Mouse (Mus musculus): ENCODE measurements around the gene Cep78. TPM values are rescaled to one million over a fixed set of nuclear protein-coding genes. Genes with fewer than 3 reads are reported as not detected.
A peak's percentile ranks its signal among the peaks of the same experiment; 100 is the strongest.

Cep78 gene
- total RNA-seq (2021) (1 to 10 TPM; 6.9 to 8.8 TPM), polyA plus RNA-seq (2012; rRNA removed) (4.7 and 5.7 TPM in 2 replicates)
- long read RNA-seq, transcript Cep78-201 (15 exons, 2,548 nt) = major isoform, 7 of 10 reads
- long read RNA-seq, partial matches to known transcripts = 0 of 10 reads
- long read RNA-seq, other reads (novel, unspliced or antisense) = 3 of 10 reads

DNA sequence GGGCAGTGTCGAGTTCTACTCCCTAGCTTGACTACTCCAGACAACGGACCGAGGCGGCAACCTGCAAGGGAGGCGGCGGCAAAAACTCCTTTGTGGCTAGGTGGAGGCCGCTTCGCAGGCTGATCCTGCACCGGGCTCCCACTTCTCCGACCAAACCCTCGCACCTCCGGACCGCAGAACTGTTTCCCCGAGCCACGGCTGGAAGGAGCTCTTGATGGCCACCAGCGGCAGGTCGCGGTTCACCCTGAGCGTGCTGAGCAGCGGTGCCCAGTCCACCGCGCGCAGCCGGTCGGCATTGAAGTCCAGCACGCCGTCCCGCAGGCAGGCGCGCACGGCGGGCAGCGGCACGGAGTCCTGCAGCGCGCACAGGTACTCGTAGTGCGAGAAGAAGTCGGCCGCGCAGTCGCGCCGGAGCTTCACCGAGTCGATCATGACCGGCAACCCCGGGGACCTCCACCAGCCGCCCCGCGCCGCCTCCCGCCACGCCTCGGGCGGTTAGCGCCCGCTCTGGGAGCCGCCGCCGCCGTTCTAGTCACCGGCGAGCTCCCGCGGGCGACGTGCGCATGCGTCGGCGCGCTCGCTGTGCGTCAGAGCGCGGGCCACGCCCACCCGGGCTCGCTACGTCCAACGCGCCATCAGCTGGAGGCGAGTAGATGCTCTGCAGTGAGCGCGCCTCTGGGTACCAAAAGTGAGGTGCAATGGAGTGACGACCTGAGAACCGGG, at the start of gene Cep78:
Gene Cep78 (minus strand): TSS at position 541 of the 723 bp plus-strand sequence.
- peak; percentile 95 for DNase-seq

DNA sequence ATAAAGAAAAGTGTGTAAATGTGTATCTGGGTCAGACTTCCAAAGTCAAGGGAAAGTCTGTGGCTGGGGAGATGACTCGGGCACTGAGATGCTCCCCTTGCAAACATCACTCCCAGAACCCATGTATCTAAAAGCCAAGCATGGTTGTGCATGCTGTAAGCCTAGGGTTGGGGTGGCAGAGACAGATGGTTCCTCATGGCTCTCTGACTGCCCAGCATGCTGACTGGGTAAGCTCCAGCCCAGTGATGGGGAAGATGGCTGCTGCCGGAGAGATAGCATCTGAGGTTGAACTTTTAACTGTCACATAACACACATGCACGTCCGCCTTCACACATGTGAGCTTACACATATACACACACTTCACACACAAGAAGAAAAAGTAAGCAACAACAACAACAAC, 46.5 kb upstream of the Cep78 start:
- DNase-seq = no peak

DNA sequence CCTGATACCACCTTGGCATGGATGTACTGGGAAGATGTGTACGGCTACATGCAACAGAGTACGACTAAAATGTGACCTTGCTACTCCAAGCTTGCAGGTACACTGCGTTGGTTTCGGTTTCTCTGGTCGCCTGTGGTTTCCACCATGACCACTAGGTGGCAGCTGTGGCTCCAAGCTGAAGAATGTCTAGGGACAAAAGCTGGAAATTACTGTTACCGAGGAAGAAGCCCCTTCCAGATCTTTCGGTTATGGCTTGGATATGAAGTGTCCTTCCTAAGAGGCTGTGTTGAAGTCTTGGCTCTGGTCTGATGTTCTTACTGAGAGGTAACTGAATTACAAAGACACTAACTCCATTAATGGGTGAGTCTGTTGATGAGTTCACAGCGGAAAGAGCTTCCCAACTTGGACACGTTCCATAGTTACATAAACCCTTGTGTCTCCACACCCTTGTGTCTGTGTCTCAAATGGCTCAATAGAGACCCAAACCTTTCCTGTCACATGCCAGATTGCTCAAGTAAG, 44.5 kb upstream of the Cep78 start:
- peak; percentile 56 for DNase-seq

DNA sequence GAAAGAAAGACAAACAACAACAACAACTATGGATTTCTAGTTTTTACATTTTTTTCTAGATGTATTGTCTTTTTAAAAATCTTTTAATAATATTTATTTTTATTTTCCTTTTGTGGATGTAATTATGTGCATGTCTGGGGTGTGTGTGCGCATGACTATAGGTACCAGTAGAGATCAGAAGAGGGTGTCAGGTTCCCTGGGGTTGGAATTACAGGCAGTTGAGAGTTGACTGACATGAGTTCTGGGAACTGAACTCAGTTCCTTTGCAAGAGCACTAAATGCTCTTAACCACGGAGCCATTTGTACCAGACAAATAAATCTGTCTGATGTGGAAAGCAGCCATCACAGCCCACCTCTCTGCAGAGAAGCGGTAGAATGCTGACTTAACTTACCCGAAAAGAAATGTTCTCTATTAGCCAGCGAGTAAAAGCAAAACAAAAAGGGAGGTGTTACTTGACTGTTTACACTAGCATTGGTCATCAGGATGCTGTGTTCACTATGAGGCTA, 44.0 kb upstream of the Cep78 start:
- no peak for DNase-seq

DNA sequence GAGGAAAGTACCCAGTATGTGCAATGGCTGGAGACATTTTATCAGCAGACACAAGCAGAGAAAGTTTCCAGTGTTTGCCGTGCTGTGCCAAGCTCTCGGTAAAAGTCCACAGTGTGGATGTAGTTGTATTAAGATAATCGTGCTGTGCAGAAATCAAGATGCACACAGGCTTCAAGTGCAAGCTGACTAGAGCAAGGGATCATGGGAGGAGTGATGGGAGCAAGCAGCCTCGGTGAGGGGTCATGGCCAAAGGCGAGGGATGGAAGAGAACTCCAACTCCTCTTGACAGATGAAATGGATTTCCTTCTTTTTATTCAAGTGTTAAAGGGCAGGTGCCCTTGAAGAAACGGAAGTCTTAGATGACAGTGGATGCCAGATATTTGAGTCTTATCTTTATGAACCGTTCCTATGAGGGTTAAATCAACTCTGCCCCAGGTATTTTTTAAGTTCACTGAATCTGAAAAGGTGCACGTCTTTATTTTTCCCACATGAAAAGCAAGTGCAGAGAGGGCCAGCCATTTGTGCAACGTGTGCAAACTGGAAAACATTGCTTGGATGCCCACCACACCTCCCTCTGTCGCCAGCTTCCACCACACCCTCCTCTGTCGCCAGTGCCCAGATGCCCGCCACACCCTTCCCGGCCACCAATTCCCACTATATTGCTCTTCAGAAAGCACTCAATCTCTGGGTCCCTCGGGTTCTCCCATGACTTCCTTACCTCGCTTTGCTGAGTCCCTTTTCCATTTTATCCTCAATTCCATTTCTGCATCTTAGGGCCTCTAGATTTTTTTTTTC, 43.3 kb upstream of the Cep78 start:
- no peak for DNase-seq

DNA sequence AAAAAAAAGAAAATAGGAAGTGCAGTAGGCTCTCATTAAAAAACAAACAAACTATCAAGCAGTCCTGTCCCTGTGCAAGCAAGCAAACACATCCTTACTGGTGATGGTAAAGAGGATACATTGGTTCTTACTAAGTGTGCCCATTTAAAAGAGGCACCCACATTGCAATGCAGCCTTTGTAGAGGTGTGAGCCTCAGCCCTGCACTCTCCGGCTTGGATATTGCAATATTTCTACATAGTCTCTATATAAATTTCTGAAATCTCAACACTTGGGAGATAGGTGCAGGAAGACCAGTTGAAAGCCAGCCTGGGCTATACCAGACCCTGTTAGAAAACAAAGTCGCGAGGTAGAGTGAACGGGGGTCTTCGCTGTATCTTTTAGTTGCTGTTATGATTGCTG, 41.5 kb upstream of the Cep78 start:
- DNase-seq = no peak

DNA sequence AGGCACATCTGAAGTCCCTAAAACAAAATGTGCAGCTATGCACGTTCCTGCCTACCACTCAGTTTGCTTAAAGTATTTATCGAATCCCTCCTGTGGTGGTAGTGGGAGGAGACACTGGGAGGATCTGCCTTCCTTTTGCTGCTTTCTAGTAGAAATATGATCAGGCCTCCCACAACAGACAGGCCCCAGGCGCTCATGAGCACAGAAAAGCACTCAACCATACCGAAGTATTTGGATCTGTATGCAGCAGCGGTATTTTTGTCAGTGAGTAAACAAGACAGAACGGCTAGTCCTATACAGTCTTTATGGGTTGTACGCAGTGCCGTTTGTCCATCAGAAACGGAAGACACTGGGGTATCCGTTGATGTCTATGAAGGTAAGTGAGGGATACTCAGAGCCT, 37.4 kb upstream of the Cep78 start:
- no peak for DNase-seq

DNA sequence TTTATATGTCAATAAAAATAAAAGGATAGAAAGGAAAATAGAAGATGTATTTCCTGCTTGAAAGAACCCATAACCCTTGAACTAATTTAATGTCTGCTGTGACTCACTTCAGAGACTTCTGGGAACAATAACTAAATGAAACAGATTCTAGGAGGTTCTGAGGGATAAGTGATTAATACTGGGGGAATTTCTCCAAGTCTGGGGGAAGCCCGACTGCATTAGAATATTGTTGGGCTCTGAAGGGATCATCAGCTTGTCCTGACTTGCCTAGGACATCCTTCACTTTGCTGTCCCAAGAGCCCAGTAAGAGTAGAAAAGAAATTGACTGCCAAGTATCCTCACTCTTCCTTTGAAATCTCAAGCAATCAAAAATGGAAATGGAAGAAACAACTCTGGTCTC, 31.4 kb upstream of the Cep78 start:
- no peak for DNase-seq

DNA sequence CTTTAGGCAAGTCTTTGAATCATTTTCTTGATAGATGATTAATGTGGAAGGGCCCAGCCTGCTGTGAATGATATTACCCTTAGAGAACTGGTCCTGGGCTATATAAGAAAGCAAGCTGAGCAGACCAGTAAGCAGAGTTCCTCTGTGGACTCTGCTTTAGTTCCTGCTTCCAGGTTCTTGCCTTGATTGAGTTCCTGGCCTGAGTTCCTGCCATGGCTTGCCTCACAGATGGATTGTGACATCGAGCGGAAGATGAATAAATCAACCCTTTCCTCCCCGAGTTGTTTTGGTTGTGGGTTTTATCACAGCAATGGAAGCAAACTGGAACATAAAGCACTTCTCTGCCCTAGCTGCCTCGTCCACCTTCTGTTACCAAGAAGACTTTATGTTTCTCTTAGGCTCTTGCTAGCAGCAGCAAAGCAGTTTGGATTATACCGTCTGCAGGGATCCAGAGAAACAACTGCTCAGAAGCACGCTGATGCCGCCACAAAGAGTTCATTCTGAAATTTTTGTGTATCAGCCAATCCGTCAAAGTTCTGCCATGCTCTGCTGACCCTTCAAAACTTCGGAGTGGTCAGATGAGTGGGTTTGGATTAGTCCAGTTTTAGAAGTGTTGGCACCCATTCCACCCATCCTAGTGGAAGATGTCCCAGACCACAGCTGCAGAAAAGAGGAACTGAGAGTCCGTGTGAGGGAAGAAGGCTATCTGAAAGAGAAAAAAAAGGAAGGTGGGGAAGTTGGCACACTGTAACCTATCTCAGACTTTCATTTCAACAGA, 30.6 kb upstream of the Cep78 start:
- DNase-seq = no peak

DNA sequence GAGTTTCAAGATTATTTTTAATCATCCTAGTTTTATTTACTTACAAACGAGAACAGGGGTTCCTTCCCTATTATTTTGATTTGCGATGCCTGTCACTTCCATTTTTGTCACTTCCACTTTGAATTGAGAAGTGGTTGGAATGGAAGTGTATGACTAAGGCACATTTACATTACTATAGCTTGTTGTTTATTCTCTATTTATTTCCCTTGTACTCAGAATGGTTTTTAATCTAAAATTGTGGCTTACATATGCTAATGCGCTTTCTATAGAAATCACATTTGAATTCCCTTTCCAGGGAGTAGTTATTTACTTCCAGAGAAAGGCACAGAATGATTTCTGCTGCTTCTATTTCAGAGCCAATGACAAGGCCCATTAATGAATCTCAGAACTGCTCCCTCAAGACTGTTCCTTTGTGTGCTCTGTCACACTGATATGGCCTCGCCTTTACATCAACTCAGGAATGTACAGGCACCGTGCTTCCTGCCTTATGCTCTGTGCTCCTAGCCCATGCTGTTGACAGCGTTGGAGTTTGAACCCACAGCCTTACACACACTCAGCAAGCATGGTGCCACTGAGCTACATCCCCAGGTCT, 25.1 kb upstream of the Cep78 start:
- no peak for DNase-seq

DNA sequence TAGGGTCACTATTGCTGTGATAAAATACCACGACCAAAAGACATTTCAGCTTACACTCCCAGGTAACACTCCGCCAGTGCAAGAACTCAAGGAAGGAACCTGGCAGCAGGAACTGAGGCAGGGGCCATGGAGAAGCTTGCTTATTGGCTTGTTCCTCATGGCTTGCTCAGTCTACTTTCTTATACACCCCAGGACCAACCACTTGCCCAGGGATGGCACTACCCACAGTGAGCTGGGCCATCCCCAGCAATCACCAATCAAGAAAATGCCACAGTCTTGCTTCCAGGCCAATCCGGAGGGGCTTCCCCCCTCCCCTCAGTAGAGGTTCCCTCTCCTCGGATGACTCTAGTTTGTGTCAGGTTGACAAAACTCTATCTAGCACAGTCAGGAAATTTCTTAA, 24.3 kb upstream of the Cep78 start:
- no peak for DNase-seq

DNA sequence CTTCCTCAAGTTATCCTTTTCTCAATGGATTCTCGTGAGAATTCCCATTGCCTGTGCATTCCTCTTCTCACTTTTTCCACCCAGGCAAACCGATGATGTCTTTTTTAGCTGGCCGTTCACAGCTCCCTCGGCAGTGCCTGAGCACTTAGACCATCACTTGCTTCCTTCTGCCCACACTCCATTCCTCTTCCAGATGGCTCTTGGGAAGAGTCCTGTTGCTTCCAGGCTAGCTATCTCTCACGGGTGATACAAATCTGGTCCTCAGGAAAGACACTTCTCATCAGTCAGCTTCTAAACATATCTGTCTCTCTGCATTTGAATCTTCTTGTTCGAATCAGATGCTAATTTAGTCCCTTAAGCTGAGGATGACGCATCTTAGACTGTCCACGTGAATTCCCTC, 22.3 kb upstream of the Cep78 start:
- no peak for DNase-seq

DNA sequence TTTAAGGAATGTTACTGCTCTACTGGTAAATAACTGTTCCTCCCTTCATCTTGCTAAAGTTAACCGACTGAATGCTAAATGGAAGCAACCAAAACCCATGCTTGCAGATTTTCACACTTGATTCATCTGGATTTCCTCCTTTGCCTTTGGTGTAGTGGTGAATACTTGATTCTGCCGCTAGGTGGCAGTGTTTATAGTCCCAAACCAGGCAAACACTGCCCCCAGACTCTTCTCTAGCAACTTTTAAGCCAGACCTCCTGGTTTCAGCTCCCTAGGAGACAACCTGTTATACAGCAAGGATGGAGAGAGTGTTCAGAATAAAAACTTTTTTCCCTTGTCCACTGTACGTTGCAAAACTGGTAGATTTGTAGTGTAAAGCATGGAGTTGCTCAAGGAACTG, 13.4 kb upstream of the Cep78 start:
- peak; percentile 56 for DNase-seq

DNA sequence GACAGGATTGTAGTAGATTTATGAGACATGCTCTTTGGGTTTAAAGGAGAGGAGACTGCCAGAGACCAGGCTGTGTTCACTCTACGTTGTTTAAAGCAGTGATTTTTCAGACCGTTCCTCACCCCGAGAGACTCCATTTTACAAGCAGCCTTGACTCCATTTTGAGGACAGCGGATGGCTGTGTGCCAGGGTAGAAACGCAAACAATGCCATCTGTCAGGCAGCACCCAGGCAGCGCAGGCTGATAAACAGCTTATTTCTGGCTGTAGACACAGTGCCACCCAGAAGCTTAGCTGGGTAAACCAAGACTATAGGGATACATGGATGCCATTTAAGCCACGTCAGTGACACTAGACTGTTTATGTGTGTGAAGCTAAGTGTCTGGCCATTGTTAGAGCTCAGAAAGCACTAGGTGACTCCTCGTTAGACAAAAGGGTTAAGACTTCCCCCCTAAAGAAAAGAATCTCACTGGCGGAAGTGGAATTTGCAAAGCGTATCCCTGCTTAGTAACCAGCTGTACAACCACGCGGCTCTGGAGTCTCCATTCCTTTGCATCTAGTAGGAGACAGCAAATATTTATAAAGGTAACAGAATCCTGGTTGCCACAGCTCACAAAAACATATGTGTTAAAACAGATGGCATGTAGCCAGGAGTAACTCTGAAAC, 12.2 kb upstream of the Cep78 start:
- peak; percentile 68 for DNase-seq

DNA sequence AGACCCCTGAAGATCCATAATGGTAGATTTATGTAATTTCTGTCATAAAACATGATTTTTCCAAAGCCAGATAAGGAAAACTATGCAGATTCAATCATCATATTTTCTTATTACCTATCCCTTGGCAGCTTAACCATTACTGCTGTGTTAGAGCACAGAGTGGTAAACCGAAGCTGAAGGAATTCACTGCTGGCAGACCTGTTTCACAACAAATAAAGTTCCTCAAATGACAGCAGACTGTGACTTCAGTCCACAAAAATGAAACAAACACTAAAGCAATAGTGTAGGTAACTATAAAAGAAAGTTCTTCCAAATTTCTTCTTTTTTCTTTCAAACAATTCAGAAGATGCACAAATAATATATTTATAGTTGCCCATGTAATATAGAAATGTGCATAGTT, 5.3 kb upstream of the Cep78 start:
- DNase-seq = no peak

DNA sequence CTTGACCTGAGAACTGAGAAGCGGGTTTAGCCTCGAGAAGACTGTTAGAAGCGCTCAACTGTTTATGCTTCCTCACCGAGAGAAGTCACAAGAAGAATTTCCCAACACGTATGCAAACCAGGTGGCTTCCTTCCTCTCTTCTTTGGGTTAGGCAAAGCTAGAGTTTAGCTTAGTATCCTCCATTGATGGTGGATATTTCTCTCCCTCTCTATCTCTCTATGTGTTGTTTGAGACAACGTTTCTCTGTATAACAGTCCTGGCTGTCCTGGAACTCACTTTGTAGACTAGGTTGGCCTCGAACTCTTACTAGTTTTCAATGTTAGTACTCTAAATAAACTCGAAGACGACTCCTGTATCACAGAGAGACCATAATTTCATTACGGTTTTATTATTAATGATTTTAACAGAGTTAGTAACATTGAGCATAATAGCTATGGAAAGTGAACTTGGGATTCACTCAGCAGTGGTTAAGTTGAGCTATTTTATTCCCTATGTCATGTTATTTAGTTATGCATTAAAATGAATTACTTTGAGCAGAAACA, 454 bp upstream of the Cep78 start:
- DNase-seq = no peak

DNA sequence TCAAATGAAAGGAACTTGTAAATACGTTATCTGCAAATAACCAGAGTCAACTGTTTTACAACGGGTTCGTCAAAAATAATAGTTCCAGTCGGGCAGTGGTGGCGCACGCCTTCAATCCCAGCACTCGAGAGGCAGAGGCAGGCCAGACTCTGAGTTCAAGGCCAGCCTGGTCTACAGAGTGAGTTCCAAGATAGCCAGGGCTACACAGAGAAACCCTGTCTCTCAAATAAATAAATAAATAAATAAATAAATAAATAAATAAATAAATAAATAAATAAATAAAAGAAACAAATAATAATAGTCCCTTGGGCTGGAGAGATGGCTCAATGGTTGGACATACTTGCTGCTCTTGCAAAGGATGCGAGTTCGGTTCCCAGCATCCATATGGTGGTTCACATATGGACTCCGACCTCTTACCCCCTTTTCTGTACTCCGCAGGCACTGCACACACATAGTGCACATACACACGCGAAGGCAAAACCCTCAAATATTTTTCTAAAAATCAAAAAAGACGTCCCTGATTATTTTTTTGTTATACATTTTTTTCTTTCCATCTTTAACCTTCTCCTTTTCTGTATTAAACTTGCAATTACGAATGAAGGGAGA, 947 bp downstream of the Cep78 start:
- no peak for DNase-seq

DNA sequence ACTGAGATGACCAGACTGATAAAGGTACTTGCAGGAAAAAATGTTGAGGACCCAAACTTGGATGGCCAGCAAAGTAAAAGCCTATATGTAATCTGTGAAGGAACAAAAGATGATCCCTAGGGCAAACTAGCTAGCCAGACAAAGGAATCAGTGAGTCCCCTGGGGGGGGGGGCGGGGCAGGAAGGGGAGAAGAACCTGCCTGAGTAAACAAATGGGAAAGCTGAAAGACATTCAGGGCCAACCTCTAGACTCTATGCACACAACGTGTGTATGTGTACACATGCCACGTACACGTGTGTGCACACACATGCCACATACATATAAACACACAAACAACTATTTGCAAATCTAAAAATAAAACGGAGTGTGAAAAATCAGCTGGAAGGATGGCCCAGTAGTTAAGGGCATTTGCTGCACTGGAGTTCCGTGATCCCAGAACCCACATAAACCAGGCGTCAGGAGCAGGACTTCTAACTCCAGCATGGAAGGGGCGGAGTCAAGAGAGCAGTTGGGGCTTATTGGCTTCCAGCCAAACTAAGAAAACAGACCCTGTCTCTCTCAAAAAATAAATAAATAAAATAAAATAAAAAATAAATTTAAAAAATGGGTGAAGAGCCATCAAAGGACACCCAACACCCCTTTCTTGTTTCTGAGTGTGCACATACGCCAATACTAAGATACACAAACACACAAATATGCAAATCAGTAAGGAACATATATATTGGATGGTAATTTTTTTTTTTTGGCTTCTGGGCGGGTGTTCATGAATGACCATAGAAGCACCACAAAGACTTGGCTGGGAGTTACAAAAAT, 1.7 kb downstream of the Cep78 start:
- no peak for DNase-seq

DNA sequence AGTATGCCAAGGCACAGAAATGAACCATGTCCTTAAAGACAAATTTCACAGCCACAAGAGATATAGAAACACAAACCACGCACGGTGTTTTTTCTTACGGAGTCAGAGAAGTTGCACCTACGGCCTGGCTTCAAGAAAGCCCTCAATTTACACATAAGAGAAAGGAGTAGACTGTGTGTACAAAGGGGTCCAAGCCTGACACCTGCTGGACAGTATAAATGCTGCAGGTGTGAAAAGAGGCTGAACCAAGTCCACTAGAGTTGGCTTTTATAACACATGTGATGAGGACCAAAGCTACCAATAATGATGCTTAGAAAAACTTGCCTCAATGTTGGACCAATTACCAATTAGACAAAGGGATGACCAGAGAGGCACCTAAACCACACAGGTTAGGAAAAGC, 2.9 kb downstream of the Cep78 start:
- peak; percentile 36 for DNase-seq

DNA sequence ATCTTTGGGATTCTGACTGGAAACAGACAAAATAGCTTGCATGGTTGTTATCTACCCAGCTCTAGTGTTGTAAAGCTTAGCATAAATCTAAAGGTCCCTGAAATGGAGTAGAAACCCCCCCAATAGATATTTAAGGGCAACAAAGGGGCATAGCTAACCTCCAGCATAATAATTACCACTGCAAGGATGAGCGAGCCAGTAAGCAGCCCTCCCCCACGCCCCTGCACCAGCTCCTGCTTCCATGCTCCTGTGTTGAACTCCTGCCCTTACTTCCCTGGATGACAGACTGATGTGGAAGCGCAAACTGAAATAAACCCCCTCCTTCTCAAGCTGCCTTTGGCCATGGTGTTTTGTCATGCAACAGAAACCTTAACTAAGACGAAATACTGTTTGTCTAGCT, 11.4 kb downstream of the Cep78 start:
- DNase-seq = no peak

Data from adrenal gland, adult 2 months (tissue).